Mouse (Mus musculus) megakaryocyte, adult 5-6 weeks (primary cell): ENCODE measurements around the gene Patl1. TPM values are rescaled to one million over a fixed set of nuclear protein-coding genes. Genes with fewer than 3 reads are reported as not detected.
"Not testable (repeated sequence)": the region's sequence is repeated elsewhere in the genome, so short reads cannot be mapped to it uniquely, and the experiment has no call there.

Experiments used
- ATAC-seq: 2 replicates; pipeline ENCODE4 v1.8.0; 2016; ENCODE audit warnings: mild to moderate bottlenecking, inconsistent platforms; ENCODE audit not compliant: poor library complexity, severe bottlenecking
- total RNA-seq, 2 experiments: library from RNA; stranded (forward) in 1 of 2; stranded (reverse) in 1 of 2; fragments of 153-499, 151-499 nt in 1 of 2; fragments of 221-1000, 200-1000 nt in 1 of 2; gene quantifications; 2 replicates each; pipeline versions ENCODE4 v1.2.3 to v1.2.4; 2015 to 2017

The Patl1 gene
- total RNA-seq, 2 experiments from 2014 or later = 20.3 to 48.7 TPM

- peak; percentile 89 for ATAC-seq
Measured at GRCm38 (mm10) chr19:11965023-11965942, 53.1 kb downstream of the Patl1 start, which contains the start of gene Osbp. Osbp (plus strand) TSS chr19:11965941.

- no peak for ATAC-seq
Measured at GRCm38 (mm10) chr19:11966201-11966636, 54.0 kb downstream of the Patl1 start.

- ATAC-seq = no peak
Measured at GRCm38 (mm10) chr19:11969155-11970050, 57.2 kb downstream of the Patl1 start.

GRCm38 (mm10) chr19:11973511-11974222, 61.5 kb downstream of the Patl1 start:
- ATAC-seq = no peak

GRCm38 (mm10) chr19:11974223-11974540, 62.0 kb downstream of the Patl1 start:
- no peak for ATAC-seq

- ATAC-seq = no peak
Measured at GRCm38 (mm10) chr19:11975683-11976082, 63.5 kb downstream of the Patl1 start.

- ATAC-seq = no peak
Measured at GRCm38 (mm10) chr19:11977363-11977762, 65.2 kb downstream of the Patl1 start.

GRCm38 (mm10) chr19:11980471-11980870, 68.3 kb downstream of the Patl1 start:
- no peak for ATAC-seq

GRCm38 (mm10) chr19:11984614-11985013, 72.4 kb downstream of the Patl1 start:
- ATAC-seq = not testable (repeated sequence)

- no peak for ATAC-seq
Measured at GRCm38 (mm10) chr19:11987841-11988240, 75.6 kb downstream of the Patl1 start.

- ATAC-seq = peak; percentile 95
Measured at GRCm38 (mm10) chr19:11989334-11989733, 77.1 kb downstream of the Patl1 start.

GRCm38 (mm10) chr19:11992034-11992433, 79.8 kb downstream of the Patl1 start:
- ATAC-seq = no peak

GRCm38 (mm10) chr19:11992441-11993029, 80.3 kb downstream of the Patl1 start:
- ATAC-seq = no peak

Other genes with a start within 250 kb of the Patl1 start
- gene Oosp1, start 221.2 kb upstream of the Patl1 start, total RNA-seq (2015) = 0.16 and 0.67 TPM in 2 replicates
- 1.1 TPM in 1 of 2 replicates, not detected in the other for gene Oosp1, start 221.2 kb upstream of the Patl1 start, total RNA-seq (2017)
- gene Oosp3, start 215.3 kb upstream of the Patl1 start, total RNA-seq (2015) = not detected in 2 replicates
- not detected in 2 replicates for gene Oosp3, start 215.3 kb upstream of the Patl1 start, total RNA-seq (2017)
- gene Gif, start 164.8 kb upstream of the Patl1 start, total RNA-seq (2015) = not detected in 2 replicates
- not detected in 2 replicates for gene Gif, start 164.8 kb upstream of the Patl1 start, total RNA-seq (2017)
- gene Mrpl16, start 142.0 kb upstream of the Patl1 start, total RNA-seq (2015) = 34.2 and 38.7 TPM in 2 replicates
- gene Mrpl16, start 142.0 kb upstream of the Patl1 start, total RNA-seq (2017) = 50.3 and 50.5 TPM in 2 replicates
- 27.6 and 28.5 TPM in 2 replicates for gene Stx3, start 93.0 kb upstream of the Patl1 start, total RNA-seq (2015)
- gene Stx3, start 93.0 kb upstream of the Patl1 start, total RNA-seq (2017) = 30.4 and 31.5 TPM in 2 replicates
- gene Olfr1417, start 73.2 kb upstream of the Patl1 start, total RNA-seq (2015) = not detected in 2 replicates
- gene Olfr1417, start 73.2 kb upstream of the Patl1 start, total RNA-seq (2017) = not detected in 2 replicates
- gene Olfr1418, start 51.3 kb upstream of the Patl1 start, total RNA-seq (2015) = not detected in 2 replicates
- not detected in 2 replicates for gene Olfr1418, start 51.3 kb upstream of the Patl1 start, total RNA-seq (2017)
- not detected in 2 replicates for gene Olfr1419, start 37.3 kb upstream of the Patl1 start, total RNA-seq (2015)
- not detected in 2 replicates for gene Olfr1419, start 37.3 kb upstream of the Patl1 start, total RNA-seq (2017)
- not detected in 2 replicates for gene Olfr1420, start 25.8 kb upstream of the Patl1 start, total RNA-seq (2015)
- gene Olfr1420, start 25.8 kb upstream of the Patl1 start, total RNA-seq (2017) = not detected in 2 replicates
- gene Osbp, start 53.5 kb downstream of the Patl1 start, total RNA-seq (2015) = 35.0 and 36.9 TPM in 2 replicates
- 42.6 and 43.3 TPM in 2 replicates for gene Osbp, start 53.5 kb downstream of the Patl1 start, total RNA-seq (2017)
- 0.02 TPM in 1 of 2 replicates, not detected in the other for gene Olfr1423, start 128.9 kb downstream of the Patl1 start, total RNA-seq (2015)
- not detected in 2 replicates for gene Olfr1423, start 128.9 kb downstream of the Patl1 start, total RNA-seq (2017)
- gene Olfr1424, start 150.3 kb downstream of the Patl1 start, total RNA-seq (2015) = not detected in 2 replicates
- gene Olfr1424, start 150.3 kb downstream of the Patl1 start, total RNA-seq (2017) = not detected in 2 replicates
- gene Olfr1425, start 165.3 kb downstream of the Patl1 start, total RNA-seq (2015) = not detected in 2 replicates
- gene Olfr1425, start 165.3 kb downstream of the Patl1 start, total RNA-seq (2017) = not detected in 2 replicates
- gene Olfr1426, start 179.6 kb downstream of the Patl1 start, total RNA-seq (2015) = not detected in 2 replicates
- gene Olfr1426, start 179.6 kb downstream of the Patl1 start, total RNA-seq (2017) = not detected in 2 replicates
- not detected in 2 replicates for gene Olfr1427, start 190.9 kb downstream of the Patl1 start, total RNA-seq (2015)
- not detected in 2 replicates for gene Olfr1427, start 190.9 kb downstream of the Patl1 start, total RNA-seq (2017)
- gene Olfr1428, start 203.5 kb downstream of the Patl1 start, total RNA-seq (2015) = not detected in 2 replicates
- not detected in 2 replicates for gene Olfr1428, start 203.5 kb downstream of the Patl1 start, total RNA-seq (2017)
- not detected in 2 replicates for gene Olfr76, start 210.8 kb downstream of the Patl1 start, total RNA-seq (2015)
- gene Olfr76, start 210.8 kb downstream of the Patl1 start, total RNA-seq (2017) = not detected in 2 replicates